Mouse (Mus musculus) myocyte (in vitro differentiated cells): ENCODE measurements around the gene Fabp2.

ENCODE experiments used
- CEBPB ChIP-seq: IDR thresholded peaks from 2 replicates; pipeline ENCODE4 v1.6.1; 2011; ENCODE audit warnings: mild to moderate bottlenecking, moderate library complexity; ENCODE audit not compliant: poor library complexity, insufficient read depth, severe bottlenecking
- MYOG ChIP-seq, 3 experiments: IDR thresholded peaks; one replicate each; pipeline ENCODE4 v1.6.1; 2011; ENCODE audit warnings: control low read depth in 2 of 3, low read depth in 2 of 3, mild to moderate bottlenecking in 2 of 3; ENCODE audit not compliant: insufficient read length in 2 of 3, control insufficient read depth in 1 of 3, insufficient read depth in 1 of 3
- POLR2A ChIP-seq: IDR thresholded peaks from one replicate; pipeline ENCODE4 v1.6.1; 2011; ENCODE audit warnings: low read depth, mild to moderate bottlenecking, control low read depth, moderate library complexity; ENCODE audit not compliant: insufficient read length
- POLR2AphosphoS2 ChIP-seq: IDR thresholded peaks from one replicate; pipeline ENCODE4 v1.6.1; 2011; ENCODE audit warnings: low read depth, control low read depth; ENCODE audit not compliant: insufficient read length
- TCF12 ChIP-seq: IDR thresholded peaks from one replicate; pipeline ENCODE4 v1.6.1; 2011; ENCODE audit warnings: mild to moderate bottlenecking, control low read depth; ENCODE audit not compliant: poor library complexity, insufficient read depth, severe bottlenecking
- USF1 ChIP-seq: IDR thresholded peaks from one replicate; pipeline ENCODE4 v1.6.1; 2011; ENCODE audit warnings: low read depth, mild to moderate bottlenecking, control low read depth, moderate library complexity

DNA sequence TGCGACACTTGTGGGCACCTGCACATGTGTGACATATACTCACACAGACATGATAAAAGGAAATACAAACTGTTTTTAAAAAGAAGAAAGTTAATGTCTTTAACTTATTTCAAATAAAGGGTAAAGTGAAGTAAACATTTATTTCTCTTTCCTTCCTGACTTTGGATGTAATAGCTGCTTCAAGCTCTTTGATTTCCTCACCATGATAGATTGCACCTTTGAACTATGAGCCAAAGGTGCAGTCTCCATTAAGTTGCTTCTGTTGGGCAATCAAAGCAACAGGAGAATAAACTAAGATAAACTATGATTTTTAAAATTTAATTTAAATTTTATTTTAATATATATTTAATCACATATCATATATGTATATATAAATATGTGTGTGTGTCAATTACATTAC is 26.6 kb upstream of the Fabp2 start:
- TF ChIP-seq POLR2A (no peak), MYOG (IDR thresholded peaks at IDR 0.05; ENCODE audit: control insufficient read depth in 1 of 3, insufficient read depth in 1 of 3, insufficient read length in 2 of 3, low read depth in 2 of 3) (no peak), USF1 (no peak), POLR2AphosphoS2 (no peak), CEBPB (no peak), TCF12 (no peak)
